Mouse (Mus musculus) MEL (cell line): Measurements from ENCODE around the gene Col4a3bp. TPM values are rescaled to one million over a fixed set of nuclear protein-coding genes. Genes with fewer than 3 reads are reported as not detected.

Experiments used
- DNase-seq: peaks from one replicate; pipeline ENCODE4 v3.0.0; 2011; ENCODE audit warnings: low read depth, low spot score
- H3K27ac ChIP-seq: 2 replicates; pipeline ENCODE4 v1.5.1; 2012; ENCODE audit warnings: low read depth, mild to moderate bottlenecking, control low read depth, low read length, moderate library complexity; ENCODE audit not compliant: control insufficient read depth
- H3K27me3 ChIP-seq, 2 experiments: fragments of 150-350 bp in 1 of 2; sonication (generic) in 1 of 2; 2 replicates each; pipeline ENCODE4 v1.6.1; 2012; ENCODE audit warnings: low read length in 2 of 2, mild to moderate bottlenecking in 2 of 2, improper control_type of control experiment in 1 of 2, moderate library complexity in 1 of 2; ENCODE audit not compliant: insufficient read depth in 2 of 2, control insufficient read depth in 1 of 2
- H3K36me3 ChIP-seq, 2 experiments: 2 replicates each; pipeline ENCODE4 v1.6.1; 2012 to 2014; ENCODE audit warnings: low read length in 2 of 2, improper control_type of control experiment in 1 of 2, inconsistent platforms in 1 of 2, mild to moderate bottlenecking in 1 of 2; ENCODE audit not compliant: insufficient read depth in 2 of 2, control insufficient read depth in 1 of 2
- H3K4me1 ChIP-seq, 2 experiments: fragments of 150-350 bp in 1 of 2; sonication (generic) in 1 of 2; 2 replicates each; pipeline ENCODE4 v1.6.1; 2012; ENCODE audit warnings: low read length in 2 of 2, improper control_type of control experiment in 1 of 2, mild to moderate bottlenecking in 1 of 2; ENCODE audit not compliant: insufficient read depth in 2 of 2, control insufficient read depth in 1 of 2
- H3K4me3 ChIP-seq, 2 experiments: fragments of 150-350 bp in 1 of 2; sonication (generic) in 1 of 2; 2 replicates each; pipeline ENCODE4 v1.5.1; 2012; ENCODE audit warnings: low read depth in 2 of 2, low read length in 2 of 2, mild to moderate bottlenecking in 2 of 2, moderate library complexity in 2 of 2, control low read depth in 1 of 2, improper control_type of control experiment in 1 of 2; ENCODE audit not compliant: control insufficient read depth in 1 of 2, insufficient read depth in 1 of 2
- H3K79me2 ChIP-seq: 2 replicates; pipeline ENCODE4 v1.6.1; 2012; ENCODE audit warnings: mild to moderate bottlenecking, low read length, moderate library complexity; ENCODE audit not compliant: control insufficient read depth, poor library complexity, insufficient read depth
- H3K9ac ChIP-seq: 2 replicates; pipeline ENCODE4 v1.6.1; 2012; ENCODE audit warnings: low read depth, mild to moderate bottlenecking, control low read depth, low read length, moderate library complexity; ENCODE audit not compliant: control insufficient read depth, poor library complexity, severe bottlenecking
- H3K9me3 ChIP-seq: fragments of 150-350 bp; sonication (generic); replicated peaks from 2 replicates; pipeline ENCODE4 v1.6.1; 2012; ENCODE audit warnings: mild to moderate bottlenecking, low read length, improper control_type of control experiment, moderate library complexity; ENCODE audit not compliant: insufficient read depth
- CHD1 ChIP-seq: IDR thresholded peaks from 2 replicates; pipeline ENCODE4 v1.6.1; 2012; ENCODE audit warnings: low read depth, mild to moderate bottlenecking, inconsistent platforms, low read length, improper control_type of control experiment
- CHD2 ChIP-seq: IDR thresholded peaks from 2 replicates; pipeline ENCODE4 v1.6.1; 2011; ENCODE audit warnings: low read length, improper control_type of control experiment
- CTCF ChIP-seq, 3 experiments: IDR thresholded peaks in 2 of 3; conservative IDR thresholded peaks in 1 of 3; 2 replicates each; pipeline ENCODE4 v1.5.1; 2011 to 2012; ENCODE audit warnings: low read length in 3 of 3, low read depth in 2 of 3, mild to moderate bottlenecking in 2 of 3, improper control_type of control experiment in 1 of 3, inconsistent platforms in 1 of 3, mixed read lengths in 1 of 3, moderate library complexity in 1 of 3; ENCODE audit not compliant: control insufficient read depth in 1 of 3, insufficient read depth in 1 of 3, poor library complexity in 1 of 3, severe bottlenecking in 1 of 3
- E2F4 ChIP-seq: IDR thresholded peaks from 2 replicates; pipeline ENCODE4 v1.6.1; 2011; ENCODE audit warnings: low read depth, low read length, improper control_type of control experiment, borderline replicate concordance
- ELF1 ChIP-seq: IDR thresholded peaks from 2 replicates; pipeline ENCODE4 v1.6.1; 2014; ENCODE audit warnings: low read depth, mild to moderate bottlenecking, inconsistent platforms, low read length, improper control_type of control experiment, moderate library complexity
- EP300 ChIP-seq, 2 experiments: IDR thresholded peaks; 2 replicates each; pipeline ENCODE4 v1.6.1; 2011; ENCODE audit warnings: improper control_type of control experiment in 2 of 2, low read length in 2 of 2, low read depth in 1 of 2, mild to moderate bottlenecking in 1 of 2
- ETS1 ChIP-seq: IDR thresholded peaks from 2 replicates; pipeline ENCODE4 v1.6.1; 2012; ENCODE audit warnings: low read depth, mild to moderate bottlenecking, inconsistent platforms, low read length, improper control_type of control experiment, moderate library complexity
- GATA1 ChIP-seq: IDR thresholded peaks from 2 replicates; pipeline ENCODE4 v1.6.1; 2011; ENCODE audit warnings: low read depth, low read length, improper control_type of control experiment
- HCFC1 ChIP-seq: IDR thresholded peaks from 2 replicates; pipeline ENCODE4 v1.6.1; 2012; ENCODE audit warnings: low read depth, mild to moderate bottlenecking, inconsistent platforms, low read length, improper control_type of control experiment, moderate library complexity
- JUND ChIP-seq: IDR thresholded peaks from 2 replicates; pipeline ENCODE4 v1.6.1; 2011; ENCODE audit warnings: low read depth, mild to moderate bottlenecking, improper control_type of control experiment, low read length
- MAZ ChIP-seq: IDR thresholded peaks from 2 replicates; pipeline ENCODE4 v1.6.1; 2012; ENCODE audit warnings: low read depth, mild to moderate bottlenecking, inconsistent platforms, low read length, improper control_type of control experiment
- MXI1 ChIP-seq: IDR thresholded peaks from 2 replicates; pipeline ENCODE4 v1.6.1; 2011; ENCODE audit warnings: mild to moderate bottlenecking, low read depth, low read length, improper control_type of control experiment
- MYB ChIP-seq: IDR thresholded peaks from 2 replicates; pipeline ENCODE4 v1.6.1; 2011; ENCODE audit warnings: mild to moderate bottlenecking, low read depth, low read length, improper control_type of control experiment
- NELFE ChIP-seq: IDR thresholded peaks from 2 replicates; pipeline ENCODE4 v1.6.1; 2011; ENCODE audit warnings: low read depth, low read length, improper control_type of control experiment
- NRF1 ChIP-seq: IDR thresholded peaks from 2 replicates; pipeline ENCODE4 v1.6.1; 2014; ENCODE audit warnings: low read depth, mild to moderate bottlenecking, inconsistent platforms, low read length, improper control_type of control experiment, moderate library complexity; ENCODE audit not compliant: poor library complexity, insufficient read depth, severe bottlenecking
- POLR2A ChIP-seq, 2 experiments: IDR thresholded peaks; 2 replicates each; pipeline ENCODE4 v1.6.1; 2011 to 2012; ENCODE audit warnings: low read length in 2 of 2, mild to moderate bottlenecking in 2 of 2, control low read depth in 1 of 2, improper control_type of control experiment in 1 of 2, low read depth in 1 of 2, moderate library complexity in 1 of 2; ENCODE audit not compliant: control insufficient read depth in 1 of 2, insufficient read depth in 1 of 2, poor library complexity in 1 of 2
- POLR2AphosphoS2 ChIP-seq: IDR thresholded peaks from 2 replicates; pipeline ENCODE4 v1.6.1; 2011; ENCODE audit warnings: low read length, improper control_type of control experiment
- RCOR1 ChIP-seq: IDR thresholded peaks from 2 replicates; pipeline ENCODE4 v1.6.1; 2012; ENCODE audit warnings: low read depth, mild to moderate bottlenecking, inconsistent platforms, low read length, improper control_type of control experiment
- SIN3A ChIP-seq: IDR thresholded peaks from 2 replicates; pipeline ENCODE4 v1.6.1; 2012; ENCODE audit warnings: low read length, improper control_type of control experiment, inconsistent platforms
- SMC3 ChIP-seq: IDR thresholded peaks from 2 replicates; pipeline ENCODE4 v1.6.1; 2011; ENCODE audit warnings: low read depth, low read length, improper control_type of control experiment
- TAL1 ChIP-seq: IDR thresholded peaks from 2 replicates; pipeline ENCODE4 v1.6.1; 2012; ENCODE audit warnings: mild to moderate bottlenecking, inconsistent platforms, low read length, moderate library complexity, mixed read lengths
- TBP ChIP-seq: IDR thresholded peaks from 2 replicates; pipeline ENCODE4 v1.8.0; 2011; ENCODE audit warnings: low read depth, low read length, improper control_type of control experiment
- TCF12 ChIP-seq: IDR thresholded peaks from 2 replicates; pipeline ENCODE4 v1.6.1; 2014; ENCODE audit warnings: low read depth, mild to moderate bottlenecking, inconsistent platforms, low read length, improper control_type of control experiment, moderate library complexity
- UBTF ChIP-seq: IDR thresholded peaks from 2 replicates; pipeline ENCODE4 v1.6.1; 2012; ENCODE audit warnings: low read depth, mild to moderate bottlenecking, inconsistent platforms, low read length, improper control_type of control experiment, moderate library complexity, borderline replicate concordance; ENCODE audit not compliant: insufficient read depth
- ZC3H11A ChIP-seq: IDR thresholded peaks from 2 replicates; pipeline ENCODE4 v1.6.1; 2012; ENCODE audit warnings: low read depth, mild to moderate bottlenecking, inconsistent platforms, low read length, improper control_type of control experiment
- ZMIZ1 ChIP-seq: IDR thresholded peaks from 2 replicates; pipeline ENCODE4 v1.6.1; 2012; ENCODE audit warnings: low read depth, mild to moderate bottlenecking, inconsistent platforms, low read length, improper control_type of control experiment, moderate library complexity
- polyA plus RNA-seq, 2 experiments: library from polyadenylated mRNA; stranded (reverse) in 1 of 2; unstranded in 1 of 2; fragments of >175 nt in 1 of 2; fragments of >200 nt in 1 of 2; gene quantifications; 2 replicates each; pipeline versions ENCODE4 v1.2.1 to v1.2.4; 2012; ENCODE audit warnings: low replicate concordance in 2 of 2, low read depth in 1 of 2; ENCODE audit not compliant: insufficient read length in 2 of 2, insufficient read depth in 1 of 2, missing spikeins in 1 of 2
- total RNA-seq: library from RNA; depleted of rRNA; stranded (reverse); fragments of 300-350 nt; gene quantifications from 2 replicates; pipeline ENCODE4 v1.2.3, GENCODE M21; 2012

Gene Col4a3bp
- total and polyA plus RNA-seq, 3 experiments: 8.9 to 12.1 TPM; not detected in 1

- TF ChIP-seq CTCF (IDR thresholded peaks at IDR 0.05 in 2 of 3, conservative IDR thresholded peaks at IDR 0.05 in 1 of 3; ENCODE audit: control insufficient read depth in 1 of 3, insufficient read depth in 1 of 3, low read depth in 2 of 3, low read length in 3 of 3, poor library complexity in 1 of 3, severe bottlenecking in 1 of 3) (no peak), MYB (no peak), CHD2 (no peak)
Observed at GRCm38 (mm10) chr13:96664419-96664974, 122.1 kb downstream of the Col4a3bp start (continued).

- Histone ChIP-seq H3K9ac (peak overlapping the region; percentile 69), H3K4me3 (peak overlapping the region; percentile 63 to 87), H3K27me3 (no peaks in the 10 kb centered on the region), H3K79me2 (peaks cover 31% of the 10 kb centered on the region), H3K27ac (peak overlapping the region; percentile 17), H3K4me1 (peaks cover 5 to 9% of the 10 kb centered on the region in 2 experiments), H3K36me3 (peaks cover 14 to 24% of the 10 kb centered on the region in 2 experiments), H3K9me3 (no peaks in the 10 kb centered on the region)
- peak; percentile 54 for DNase-seq
- TF ChIP-seq TCF12: 0 out of 2 replicates have a peak, but pooled peaks have one; percentile 24
- TF ChIP-seq RCOR1: no peak
- TF ChIP-seq SIN3A: 0 out of 2 replicates have a peak, but pooled peaks have one; percentile 10
- TF ChIP-seq CHD1: peak; percentile 94
- peak; percentile 41; the same call in 1 of the 2 replicates for TF ChIP-seq MXI1
Observed at GRCm38 (mm10) chr13:96670019-96670405, 127.6 kb downstream of the Col4a3bp start.

GRCm38 (mm10) chr13:96670406-96671077, 128.1 kb downstream of the Col4a3bp start, which contains the start of gene Hmgcr:
Gene Hmgcr, minus strand, starts transcription at chr13:96670936.
- peak; percentile 98 for DNase-seq
- H3K27me3 ChIP-seq: no peaks in the 10 kb centered on the region
- peak within 1 kb of the TSS; percentile 65 to 87 for H3K4me3 ChIP-seq
- H3K27ac ChIP-seq: peak within 1 kb of the TSS; percentile 98
- peaks cover 9 to 24% of the 10 kb centered on the region in 2 experiments for H3K36me3 ChIP-seq
- H3K4me1 ChIP-seq: peaks cover 5 to 9% of the 10 kb centered on the region in 2 experiments
- no peak for TF ChIP-seq CHD2
- TF ChIP-seq RCOR1: no peak
- no peak for TF ChIP-seq GATA1
- no peak for TF ChIP-seq UBTF
- peak; percentile 77 for TF ChIP-seq ZMIZ1
- TF ChIP-seq POLR2A (IDR thresholded peaks at IDR 0.05; ENCODE audit: control insufficient read depth in 1 of 2, insufficient read depth in 1 of 2, low read depth in 1 of 2, low read length in 2 of 2, poor library complexity in 1 of 2): peak; percentile 73 to 76; a peak in 3 of 4 replicates
- TF ChIP-seq TCF12: 0 out of 2 replicates have a peak, but pooled peaks have one; percentile 39
- TF ChIP-seq NRF1: peak; percentile 67
- TF ChIP-seq TBP: peak; percentile 13; the same call in 1 of the 2 replicates
- no peak for TF ChIP-seq MAZ
- 0 out of 2 replicates have a peak, but pooled peaks have one; percentile 11 for TF ChIP-seq MYB
- TF ChIP-seq NELFE: peak; percentile 76
- TF ChIP-seq CHD1: no peak
- TF ChIP-seq SIN3A: peak; percentile 78; the same call in 1 of the 2 replicates
- TF ChIP-seq SMC3: no peak
- TF ChIP-seq TAL1: no peak
- peak; percentile 82 for TF ChIP-seq HCFC1
- TF ChIP-seq ETS1: no peak
- no peak; the same call in 1 of the 2 replicates for TF ChIP-seq MXI1
- no peak for TF ChIP-seq JUND
- TF ChIP-seq E2F4: no peak
- no peak for TF ChIP-seq ZC3H11A
- TF ChIP-seq POLR2AphosphoS2: peak; percentile 38; the same call in 1 of the 2 replicates
- TF ChIP-seq ELF1: peak; percentile 80
- TF ChIP-seq EP300 (IDR thresholded peaks at IDR 0.05; ENCODE audit: low read depth in 1 of 2, low read length in 2 of 2): no peak
- H3K9ac ChIP-seq: peak within 1 kb of the TSS; percentile 80
- peaks cover 31% of the 10 kb centered on the region for H3K79me2 ChIP-seq
- H3K9me3 ChIP-seq: no peaks in the 10 kb centered on the region
